20 mouse cellular contexts compared by ENCODE assay signal in the genomic region with DNA sequence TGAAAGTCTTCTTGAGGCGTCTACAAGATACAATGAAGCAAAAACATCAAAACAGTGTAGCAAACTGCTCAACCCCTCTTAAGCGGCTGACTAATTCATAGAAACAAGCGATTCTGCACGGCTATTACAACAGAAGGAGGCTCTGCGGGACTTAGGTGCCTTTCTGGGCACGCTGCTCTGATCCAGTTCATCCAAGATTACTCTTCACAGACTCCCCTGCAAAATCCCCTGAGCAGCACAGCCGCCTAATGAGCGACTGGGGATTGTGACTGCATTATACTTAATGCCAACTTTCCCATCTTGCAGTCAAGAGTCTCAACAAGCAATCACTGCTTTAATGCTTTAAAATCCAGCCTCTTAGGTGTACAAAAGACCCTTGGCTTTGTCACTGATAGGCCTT. TPM values are rescaled to one million over a fixed set of nuclear protein-coding genes. Genes with fewer than 3 reads are reported as not detected.
DNase-seq lines count a peak whose midpoint lies in the region; ATAC-seq and TF ChIP-seq lines count a peak whose summit lies in the region.
"Had no signal": no experiment of that assay in that cellular context is flagged by ENCODE, and none has a peak within 500 bp of the region (broad histone marks: within the 10 kb centered on the region; RNA-seq: fewer than 3 reads in every experiment).

No protein-coding gene starts in this region.

- H3K27ac ChIP-seq in forebrain, postnatal 0 days (ENCODE audit: low read depth, low read length) = no peak overlapping the region
- no peak overlapping the region; the same call in 1 of the 2 replicates for H3K27ac ChIP-seq in forebrain, embryonic 13.5 days
- H3K27ac ChIP-seq in midbrain, embryonic 15.5 days = 0 out of 2 replicates have a peak overlapping the region, but pooled peaks have one; percentile 26
- H3K27ac ChIP-seq in liver, embryonic 11.5 days (ENCODE audit: low read depth, low read length) = no peak overlapping the region
- H3K27ac ChIP-seq: embryonic facial prominence, embryonic 12.5 days; gastrocnemius, adult 2 months; heart, adult 2 months; liver, embryonic 15.5 days had no signal

- no peak overlapping the region for H3K4me2 ChIP-seq in forebrain, postnatal 0 days (ENCODE audit: low read depth)
- H3K4me2 ChIP-seq in forebrain, embryonic 13.5 days = no peak overlapping the region
- no peak overlapping the region for H3K4me2 ChIP-seq in midbrain, embryonic 15.5 days
- no peak overlapping the region for H3K4me2 ChIP-seq in liver, embryonic 11.5 days
- H3K4me2 ChIP-seq: embryonic facial prominence, embryonic 12.5 days; liver, embryonic 15.5 days had no signal

- no peak for TF ChIP-seq POLR2A in brain, embryonic 14.5 days (IDR thresholded peaks at IDR 0.05; ENCODE audit: borderline replicate concordance, extremely low read depth, insufficient read depth, insufficient read length, poor library complexity, severe bottlenecking)

- DNase-seq in forebrain, postnatal 0 days = no peak
- DNase-seq in brain, embryonic 14.5 days (ENCODE audit: low read depth) = peak; percentile 70
- peak; percentile 73 to 80 for DNase-seq in cerebellum, postnatal 14 days
- DNase-seq in liver, embryonic 11.5 days (ENCODE audit: low spot score) = no peak
- DNase-seq in ovary, postnatal 10 days (ENCODE audit: low spot score) = no peak
- no peak for DNase-seq in frontal cortex, adult 2 months (ENCODE audit: extremely low spot score in 1 of 2, low spot score in 1 of 2)
- DNase-seq: adrenal gland, adult 2 months; gastrocnemius, adult 2 months; heart, adult 2 months; heart, postnatal 10 days; kidney, postnatal 14 days; layer of hippocampus, adult 9-11 months; lung, postnatal 36 days; right cerebral cortex, postnatal 4 days; thymus, postnatal 36 days had no signal

- H3K27me3 ChIP-seq in forebrain, postnatal 0 days (ENCODE audit: insufficient read depth, low read length) = no peaks in the 10 kb centered on the region
- H3K27me3 ChIP-seq in forebrain, embryonic 13.5 days = no peaks in the 10 kb centered on the region
- H3K27me3 ChIP-seq in midbrain, embryonic 15.5 days (replicated peaks) = no peaks in the 10 kb centered on the region
- no peaks in the 10 kb centered on the region; the same call in 1 of the 2 replicates for H3K27me3 ChIP-seq in liver, embryonic 11.5 days (replicated peaks; ENCODE audit: control insufficient read depth, insufficient read depth, low read length)
- H3K27me3 ChIP-seq: embryonic facial prominence, embryonic 12.5 days; liver, embryonic 15.5 days had no signal

- TF ChIP-seq CTCF in forebrain, postnatal 0 days (IDR thresholded peaks at IDR 0.05; ENCODE audit: low read depth) = no peak
- no peak for TF ChIP-seq CTCF in brain, embryonic 14.5 days (IDR thresholded peaks at IDR 0.05; ENCODE audit: borderline replicate concordance, extremely low read depth, insufficient read depth, insufficient read length)

- no peak overlapping the region for H3K4me3 ChIP-seq in forebrain, postnatal 0 days (ENCODE audit: low read depth, low read length)
- no peak overlapping the region for H3K4me3 ChIP-seq in forebrain, embryonic 13.5 days
- no peak overlapping the region for H3K4me3 ChIP-seq in midbrain, embryonic 15.5 days
- no peak overlapping the region for H3K4me3 ChIP-seq in liver, embryonic 11.5 days (ENCODE audit: low read depth, low read length)
- H3K4me3 ChIP-seq: embryonic facial prominence, embryonic 12.5 days; gastrocnemius, adult 2 months; heart, adult 2 months; liver, embryonic 15.5 days had no signal

- no peaks in the 10 kb centered on the region for H3K36me3 ChIP-seq in forebrain, postnatal 0 days (ENCODE audit: insufficient read depth)
- H3K36me3 ChIP-seq in forebrain, embryonic 13.5 days (ENCODE audit: poor library complexity, severe bottlenecking) = no peaks in the 10 kb centered on the region
- no peaks in the 10 kb centered on the region for H3K36me3 ChIP-seq in midbrain, embryonic 15.5 days (replicated peaks)
- no peaks in the 10 kb centered on the region for H3K36me3 ChIP-seq in liver, embryonic 11.5 days (ENCODE audit: control insufficient read depth, insufficient read depth, low read length)
- H3K36me3 ChIP-seq: embryonic facial prominence, embryonic 12.5 days; liver, embryonic 15.5 days had no signal

- WGBS in forebrain, postnatal 0 days = 17% methylated on average over 8 of the region's 8 CpGs
- 11% methylated on average over 8 of the region's 8 CpGs for WGBS in forebrain, embryonic 13.5 days
- 15% methylated on average over 8 of the region's 8 CpGs for WGBS in midbrain, embryonic 15.5 days
- WGBS in liver, embryonic 11.5 days = 82% methylated on average over 8 of the region's 8 CpGs

- no peaks in the 10 kb centered on the region for H3K9me3 ChIP-seq in forebrain, postnatal 0 days (ENCODE audit: low read length)
- no peaks in the 10 kb centered on the region for H3K9me3 ChIP-seq in forebrain, embryonic 13.5 days (replicated peaks)
- no peaks in the 10 kb centered on the region for H3K9me3 ChIP-seq in midbrain, embryonic 15.5 days
- no peaks in the 10 kb centered on the region for H3K9me3 ChIP-seq in liver, embryonic 11.5 days (ENCODE audit: control insufficient read depth, low read length)
- H3K9me3 ChIP-seq: embryonic facial prominence, embryonic 12.5 days; liver, embryonic 15.5 days had no signal

- H3K9ac ChIP-seq in forebrain, postnatal 0 days = no peak overlapping the region
- no peak overlapping the region for H3K9ac ChIP-seq in forebrain, embryonic 13.5 days
- no peak overlapping the region for H3K9ac ChIP-seq in midbrain, embryonic 15.5 days
- H3K9ac ChIP-seq in liver, embryonic 11.5 days (ENCODE audit: low read depth, low read length) = no peak overlapping the region
- H3K9ac ChIP-seq: embryonic facial prominence, embryonic 12.5 days; liver, embryonic 15.5 days had no signal

- ATAC-seq in forebrain, postnatal 0 days = peak; percentile 29; the same call in 1 of the 2 replicates
- ATAC-seq in forebrain, embryonic 13.5 days = no peak
- ATAC-seq in midbrain, embryonic 15.5 days (replicated peaks) = no peak
- no peak for ATAC-seq in liver, embryonic 11.5 days (replicated peaks; ENCODE audit: low FRiP score)
- ATAC-seq: intestine, embryonic 16.5 days had no signal

- H3K4me1 ChIP-seq in forebrain, postnatal 0 days (ENCODE audit: insufficient read depth) = 0 out of 2 replicates have a peak, but pooled peaks cover 1% of the 10 kb centered on the region
- H3K4me1 ChIP-seq in forebrain, embryonic 13.5 days = peaks cover 30% of the 10 kb centered on the region
- H3K4me1 ChIP-seq in midbrain, embryonic 15.5 days = peaks cover 40% of the 10 kb centered on the region
- H3K4me1 ChIP-seq in liver, embryonic 11.5 days (replicated peaks; ENCODE audit: control insufficient read depth, insufficient read depth, low read length) = 0 out of 2 replicates have a peak, but pooled peaks cover under 1% of the 10 kb centered on the region

RNA-seq across cellular contexts. Expression of a gene that starts 10.5 kb away (rescaled TPM):
- total RNA-seq in forebrain, postnatal 0 days (2014; rRNA removed) = 6.2 and 6.8 TPM in 2 replicates
- 0.58 and 0.87 TPM in 2 replicates for polyA plus RNA-seq in forebrain, postnatal 0 days (2015; fragmentation: Nextera tagmentation; extraction: Ambion mirVana)
- 4.8 and 5.0 TPM in 2 replicates for polyA plus RNA-seq in forebrain, embryonic 13.5 days (2015; fragmentation: Nextera tagmentation; extraction: Ambion mirVana)
- 8.5 and 12.5 TPM in 2 replicates for polyA plus RNA-seq in brain, embryonic 14.5 days (2012; rRNA removed)
- polyA plus RNA-seq in midbrain, embryonic 15.5 days (2015; fragmentation: Nextera tagmentation; extraction: Ambion mirVana) = 3.9 and 4.6 TPM in 2 replicates
- 4.4 and 5.7 TPM in 2 replicates for polyA plus RNA-seq in liver, embryonic 11.5 days (2014; fragmentation: Nextera tagmentation; extraction: Ambion mirVana)
- polyA plus RNA-seq in frontal cortex, adult 2 months (2012; rRNA removed) = 7.4 and 7.5 TPM in 2 replicates

Comparison
In these comparisons a context has a peak if more than half of its experiments do, and no peak if none do; other contexts are left out.
1. DNase-seq: peak in brain, embryonic 14.5 days (single experiment) and cerebellum, postnatal 14 days (2 of 2); none in forebrain, postnatal 0 days (single experiment), liver, embryonic 11.5 days (single experiment), ovary, postnatal 10 days (single experiment) and frontal cortex, adult 2 months (0 of 2).